Mouse (Mus musculus) ES-E14 (cell line): ENCODE results near the gene Dock7. TPM values are rescaled to one million over a fixed set of nuclear protein-coding genes. Genes with fewer than 3 reads are reported as not detected.

Experiments
- DNase-seq: peaks from one replicate; pipeline ENCODE4 v3.0.0-alpha.2; 2013; ENCODE audit warnings: low read depth, low spot score
- H3K27ac ChIP-seq: 2 replicates; pipeline ENCODE4 v1.5.1; 2012; ENCODE audit warnings: low read depth, mild to moderate bottlenecking, low read length, moderate library complexity, mixed read lengths; ENCODE audit not compliant: poor library complexity, insufficient read depth, severe bottlenecking
- H3K36me3 ChIP-seq: 2 replicates; pipeline ENCODE4 v1.6.1; 2012; ENCODE audit warnings: mild to moderate bottlenecking, low read length, moderate library complexity, mixed read lengths; ENCODE audit not compliant: control insufficient read depth, poor library complexity, insufficient read depth, severe bottlenecking
- H3K4me1 ChIP-seq, 2 experiments: fragments of 150-350 bp in 1 of 2; sonication (generic) in 1 of 2; 2 replicates each; pipeline ENCODE4 v1.6.1; 2012; ENCODE audit warnings: low read length in 2 of 2, mild to moderate bottlenecking in 1 of 2, mixed read lengths in 1 of 2; ENCODE audit not compliant: control insufficient read depth in 2 of 2, insufficient read depth in 2 of 2, poor library complexity in 1 of 2
- H3K4me3 ChIP-seq, 2 experiments: fragments of 150-350 bp in 1 of 2; sonication (generic) in 1 of 2; 2 replicates each; pipeline ENCODE4 v1.5.1; 2012; ENCODE audit warnings: low read length in 2 of 2, low read depth in 1 of 2, mild to moderate bottlenecking in 1 of 2, mixed read lengths in 1 of 2; ENCODE audit not compliant: insufficient read depth in 1 of 2, poor library complexity in 1 of 2, severe bottlenecking in 1 of 2
- H3K9ac ChIP-seq: 2 replicates; pipeline ENCODE4 v1.6.1; 2012; ENCODE audit warnings: low read depth, mild to moderate bottlenecking, low read length, mixed read lengths; ENCODE audit not compliant: poor library complexity, insufficient read depth, severe bottlenecking
- H3K9me3 ChIP-seq: fragments of 150-350 bp; sonication (generic); 2 replicates; pipeline ENCODE4 v1.6.1; 2012; ENCODE audit warnings: low read depth, mild to moderate bottlenecking, low read length; ENCODE audit not compliant: control insufficient read depth, insufficient read depth
- CHD2 ChIP-seq: IDR thresholded peaks from 2 replicates; pipeline ENCODE4 v1.6.1; 2014; ENCODE audit warnings: mild to moderate bottlenecking, low read depth, low read length, inconsistent platforms
- HCFC1 ChIP-seq: IDR thresholded peaks from 2 replicates; pipeline ENCODE4 v1.6.1; 2012; ENCODE audit warnings: low read length, inconsistent platforms, borderline replicate concordance; ENCODE audit not compliant: insufficient read depth
- MAFK ChIP-seq: IDR thresholded peaks from 2 replicates; pipeline ENCODE4 v1.6.1; 2014; ENCODE audit warnings: mild to moderate bottlenecking, low read depth, low read length, inconsistent platforms; ENCODE audit not compliant: insufficient read depth
- ZC3H11A ChIP-seq: IDR thresholded peaks from 2 replicates; pipeline ENCODE4 v1.6.1; 2012; ENCODE audit warnings: low read depth, mild to moderate bottlenecking, inconsistent platforms, low read length, borderline replicate concordance
- ZNF384 ChIP-seq: IDR thresholded peaks from 2 replicates; pipeline ENCODE4 v1.6.1; 2012; ENCODE audit warnings: low read depth, low read length, inconsistent platforms
- in situ Hi-C, 2 experiments: fragments of 600-800 bp; cut with MboI; formaldehyde crosslinking; loops; one replicate each; pipeline ENCODE4 v1.15.1; 2025; ENCODE audit warnings: low sequenced_read_pairs in 2 of 2, inconsistent platforms in 1 of 2; ENCODE audit not compliant: unreplicated experiment in 2 of 2
- total RNA-seq: library from RNA; depleted of rRNA; stranded (reverse); fragments of 300-350 nt; gene quantifications from 2 replicates; pipeline ENCODE4 v1.2.3, GENCODE M21; 2012

Gene Dock7
- total RNA-seq, 1 experiment: 22.8 TPM

DNA sequence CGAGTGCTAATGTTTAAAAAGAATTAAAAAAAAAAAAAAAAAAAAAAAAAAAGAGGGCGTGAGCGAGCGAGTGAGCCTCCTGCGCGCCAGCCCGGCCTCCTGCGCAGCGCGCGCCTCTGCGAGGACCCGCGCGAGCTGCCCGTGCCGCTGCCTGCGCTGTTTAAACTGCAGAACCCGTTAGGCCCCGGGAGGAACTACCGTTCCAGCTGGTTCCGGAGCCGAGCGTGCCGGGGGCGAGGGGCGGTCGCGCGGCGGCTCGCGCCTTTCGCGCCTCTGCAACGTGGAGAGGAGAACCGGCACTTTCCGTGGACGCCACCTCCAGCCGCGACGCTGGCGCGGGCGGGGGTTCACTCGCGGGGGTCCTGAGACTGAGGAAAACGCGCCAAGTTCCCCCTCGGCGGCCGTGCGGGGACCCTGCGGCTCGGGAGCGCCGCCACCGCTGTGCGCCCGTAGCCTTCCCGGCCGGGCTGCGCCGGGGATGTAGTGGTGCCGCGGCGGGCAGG is 197.1 kb downstream of the Dock7 start, which contains the start of gene Usp1:
Gene Usp1 (plus strand): TSS at position 243 of the 503 bp plus-strand sequence.
- Histone ChIP-seq H3K4me3 (peak within 1 kb of the TSS; percentile 91 to 99), H3K9me3 (no peaks in the 10 kb centered on the region), H3K36me3 (no peaks in the 10 kb centered on the region), H3K4me1 (peaks cover 2% of the 10 kb centered on the region in 2 experiments; a peak in 1 of 4 replicates), H3K27ac (peak within 1 kb of the TSS; percentile 93), H3K9ac (peak within 1 kb of the TSS; percentile 95)
- no peak; the same call in 1 of the 2 replicates for TF ChIP-seq HCFC1
- no peak for TF ChIP-seq CHD2
- peak; percentile 98 for TF ChIP-seq ZNF384
- no peak for TF ChIP-seq ZC3H11A
- 0 out of 2 replicates have a peak, but pooled peaks have one; percentile 29 for TF ChIP-seq MAFK
- no peak for DNase-seq
- in situ Hi-C loops: no loop called here

DNA sequence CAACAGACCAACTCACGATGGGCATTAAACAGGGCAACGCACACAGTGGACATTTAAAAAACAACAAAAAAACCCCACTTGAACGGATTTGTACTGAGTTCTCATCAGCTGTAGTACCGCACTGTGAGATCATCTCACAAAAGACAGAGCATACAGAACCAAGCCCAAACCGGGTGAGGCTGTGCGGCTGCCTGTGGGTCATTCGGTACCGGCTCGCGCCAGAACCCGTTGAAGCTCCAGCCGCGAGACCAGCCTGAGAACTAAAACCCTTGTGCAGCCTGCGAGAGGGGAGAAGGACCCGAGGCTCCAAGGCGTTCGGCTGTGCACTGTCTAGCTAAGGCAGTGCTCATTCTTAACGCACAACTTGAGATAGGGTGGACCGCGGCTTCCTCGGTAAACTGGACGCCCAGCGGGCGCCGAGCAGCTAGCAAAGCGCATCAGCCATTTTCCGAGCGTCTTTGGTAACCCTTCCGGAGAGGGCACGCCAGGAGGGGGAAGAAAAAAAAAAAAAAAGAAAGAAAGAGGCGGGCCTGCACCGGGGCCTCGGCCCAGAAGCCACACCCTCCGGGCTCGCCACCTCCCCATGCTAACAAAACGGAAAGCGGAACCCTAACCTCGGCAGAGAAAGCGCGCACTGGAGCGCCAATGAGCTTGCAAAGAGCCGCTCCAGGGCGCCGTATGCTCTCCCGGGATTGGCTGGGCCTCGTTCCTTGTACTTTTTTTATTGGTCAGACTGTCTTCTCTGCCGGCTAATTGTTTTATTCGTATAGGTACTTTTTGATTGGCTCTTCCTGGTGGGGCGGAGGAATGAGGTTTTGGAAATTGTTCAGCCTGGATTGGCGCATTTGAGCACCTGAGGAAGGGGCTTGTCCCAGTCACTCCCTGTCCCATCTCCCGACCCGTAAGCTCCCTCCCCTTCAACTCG is 197.8 kb downstream of the Dock7 start:
- peak; percentile 97 for DNase-seq
- peak; percentile 92 for TF ChIP-seq CHD2
- TF ChIP-seq ZNF384: peak; percentile 96
- TF ChIP-seq ZC3H11A: no peak
- no peak for TF ChIP-seq MAFK
- TF ChIP-seq HCFC1: 0 out of 2 replicates have a peak, but pooled peaks have one; percentile 23
- Histone ChIP-seq H3K27ac (peak overlapping the region; percentile 65), H3K9me3 (no peaks in the 10 kb centered on the region), H3K9ac (peak overlapping the region; percentile 93), H3K36me3 (no peaks in the 10 kb centered on the region), H3K4me3 (peak overlapping the region; percentile 91 to 99), H3K4me1 (peaks cover 2% of the 10 kb centered on the region in 2 experiments; a peak in 1 of 4 replicates)
- in situ Hi-C loops: no loop called here

DNA sequence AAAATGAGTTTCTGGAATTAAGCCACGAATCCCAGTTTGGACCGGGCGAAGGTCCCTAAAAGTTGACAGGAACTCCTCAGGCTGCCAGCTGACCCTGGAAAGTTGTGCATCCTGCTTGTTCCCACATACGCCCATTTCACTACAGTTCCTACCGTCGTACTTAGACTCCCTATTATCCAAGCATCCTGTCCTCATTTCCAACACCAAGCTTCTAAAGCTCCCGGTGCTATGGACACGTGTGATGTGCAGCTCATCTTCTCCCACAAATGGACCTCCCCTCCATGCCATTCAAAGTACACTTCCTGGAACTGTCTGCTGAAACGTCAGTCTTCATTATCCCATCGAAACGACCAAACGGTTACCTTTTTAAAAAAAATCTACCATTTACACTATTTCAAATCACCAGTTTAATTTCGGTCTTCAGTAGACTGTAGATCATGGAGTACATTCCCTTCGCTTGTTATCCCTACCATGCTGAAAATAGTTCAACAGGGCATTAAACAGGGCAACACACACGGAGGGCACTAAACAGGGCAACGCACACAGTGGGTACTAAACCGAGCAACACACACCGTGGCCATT is 198.6 kb downstream of the Dock7 start:
- TF ChIP-seq ZNF384: no peak
- TF ChIP-seq MAFK: no peak
- TF ChIP-seq ZC3H11A: no peak
- no peak for TF ChIP-seq HCFC1
- TF ChIP-seq CHD2: no peak
- H3K4me3 ChIP-seq: peak overlapping the region; percentile 89 to 91
- DNase-seq: no peak
- H3K27ac ChIP-seq: 0 out of 2 replicates have a peak overlapping the region, but pooled peaks have one; percentile 65
- H3K9me3 ChIP-seq: no peaks in the 10 kb centered on the region
- H3K9ac ChIP-seq: peak overlapping the region; percentile 93
- in situ Hi-C loops: no loop called here
- H3K36me3 ChIP-seq: no peaks in the 10 kb centered on the region
- H3K4me1 ChIP-seq: peaks cover 2 to 5% of the 10 kb centered on the region in 2 experiments; a peak in 1 of 4 replicates

DNA sequence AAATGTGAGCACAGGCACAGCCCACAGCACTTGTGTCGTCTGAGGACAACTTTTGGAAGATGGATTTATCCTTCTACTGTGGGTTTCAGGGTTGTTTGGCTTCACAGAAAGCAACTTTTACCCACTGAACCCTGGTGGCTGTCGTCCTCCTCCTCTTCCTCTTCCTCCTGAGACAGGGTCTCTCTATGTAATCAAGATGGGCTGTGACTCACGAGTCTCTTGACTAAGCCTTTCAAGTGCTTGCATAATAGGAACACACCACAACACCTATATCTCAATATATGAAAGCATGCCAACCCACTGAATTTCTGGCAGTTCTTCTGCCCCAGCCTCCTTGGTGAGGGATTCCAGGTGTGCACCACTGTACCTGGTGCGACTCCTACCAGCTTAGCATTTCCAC is 199.8 kb downstream of the Dock7 start:
- DNase-seq: no peak
- Histone ChIP-seq H3K4me3 (no peak overlapping the region), H3K4me1 (peaks cover 2 to 6% of the 10 kb centered on the region in 2 experiments; a peak in 1 of 4 replicates), H3K36me3 (no peaks in the 10 kb centered on the region), H3K9me3 (no peaks in the 10 kb centered on the region), H3K27ac (no peak overlapping the region), H3K9ac (no peak overlapping the region)
- in situ Hi-C loops: no loop called here
- TF ChIP-seq HCFC1 (no peak), CHD2 (no peak), ZC3H11A (no peak), ZNF384 (no peak), MAFK (no peak)
